Mouse (Mus musculus): ENCODE results near the gene Mafg.
"Not testable (repeated sequence)": the region's sequence is repeated elsewhere in the genome, so short reads cannot be mapped to it uniquely, and the experiment has no call there.

Gene Mafg

GRCm38 (mm10) chr11:120598283-120598989, 35.0 kb downstream of the Mafg start, which contains the start of the genes Alyref and Anapc11:
Alyref (minus strand) TSS chr11:120598365.
Anapc11 (plus strand) TSS chr11:120598421.
- DNase-seq (ENCODE audit: low spot score), result peak; percentile 94

DNA sequence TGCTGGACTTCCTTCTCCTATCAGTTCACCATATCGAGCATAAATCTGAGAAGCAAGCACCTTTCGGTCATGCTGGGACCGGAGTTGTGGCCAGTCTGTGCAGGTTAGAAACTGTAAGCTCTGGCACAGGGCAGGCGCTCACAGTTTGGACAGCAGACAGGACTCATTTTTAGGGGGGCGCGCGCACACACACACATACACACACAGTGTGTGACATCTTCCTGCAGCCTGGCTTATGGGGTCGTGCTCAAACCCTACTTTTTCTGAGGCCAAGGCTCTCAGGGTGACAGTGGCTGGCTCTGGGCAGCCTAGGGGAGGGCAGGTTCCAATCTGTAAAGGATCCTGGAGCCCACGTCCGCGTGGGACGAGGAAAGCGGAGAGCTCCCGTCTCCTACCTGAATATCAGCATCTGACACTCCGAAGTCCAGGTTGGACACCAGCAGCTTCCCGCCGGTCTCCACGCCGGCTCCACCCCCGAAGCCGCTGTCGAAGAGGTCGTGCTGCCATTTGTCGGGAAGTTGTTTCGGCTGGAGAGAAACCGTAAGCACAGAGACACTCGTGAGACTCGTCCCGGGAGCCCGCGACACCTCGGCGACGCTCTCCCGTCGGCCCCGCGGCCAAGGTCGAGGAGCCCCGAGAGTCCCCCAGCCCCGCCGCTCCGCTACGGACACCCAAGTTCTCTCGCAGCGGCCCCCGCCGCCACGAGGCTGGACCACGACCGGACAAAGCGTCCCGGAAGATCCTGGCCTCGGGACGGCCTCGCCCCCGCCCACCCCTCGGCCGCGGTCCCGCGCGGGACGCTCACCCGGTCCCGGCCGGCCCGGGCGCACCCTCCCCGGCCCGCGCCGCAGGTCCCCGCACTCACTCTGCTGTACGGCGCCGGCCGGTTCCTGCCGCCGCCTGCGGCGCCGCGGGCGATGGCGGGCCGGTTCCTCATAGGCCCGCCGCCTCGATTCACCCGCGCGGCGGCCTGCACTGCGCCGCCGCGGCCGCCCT, 35.9 kb downstream of the Mafg start:
- peak; percentile 32 for DNase-seq (ENCODE audit: low spot score)

- no peak for DNase-seq (ENCODE audit: low spot score)
These were observed 44.9 kb downstream of the Mafg start for GRCm38 (mm10) chr11:120588531-120588930.

DNA sequence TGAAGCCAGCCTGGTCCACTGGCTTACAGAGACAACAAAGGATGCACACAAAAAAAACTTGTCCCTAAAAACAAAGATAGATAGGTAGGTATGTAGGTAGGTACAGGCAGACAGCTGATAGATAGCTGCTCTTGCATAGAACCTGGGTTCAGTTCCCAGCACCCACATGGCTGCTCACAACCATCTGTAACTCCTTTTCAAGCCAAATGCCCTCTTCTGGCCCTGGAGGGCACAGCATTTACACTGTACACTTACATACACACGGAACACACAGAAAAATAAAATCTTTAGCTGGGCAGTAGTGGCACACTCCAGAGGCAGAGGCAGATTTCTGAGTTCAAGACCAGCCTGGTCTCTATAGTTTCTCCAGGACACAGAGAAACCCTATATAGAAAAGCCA, 49.5 kb downstream of the Mafg start:
- no peak for DNase-seq (ENCODE audit: low spot score)

DNA sequence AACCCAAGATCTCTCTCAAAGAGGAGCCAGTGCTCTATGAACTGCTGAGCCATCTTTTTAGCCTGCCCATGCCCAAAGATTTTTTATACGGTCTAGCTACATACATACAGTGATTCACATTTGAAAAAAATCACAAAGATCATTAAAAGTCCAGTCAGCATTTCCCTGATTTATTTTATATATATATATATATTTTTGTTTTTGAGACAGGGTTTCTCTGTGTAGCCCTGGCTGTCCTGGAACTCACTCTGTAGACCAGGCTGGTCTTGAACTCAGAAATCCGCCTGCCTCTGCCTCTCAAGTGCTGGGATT, 50.5 kb downstream of the Mafg start:
- not testable (repeated sequence) for DNase-seq (ENCODE audit: low spot score)

DNA sequence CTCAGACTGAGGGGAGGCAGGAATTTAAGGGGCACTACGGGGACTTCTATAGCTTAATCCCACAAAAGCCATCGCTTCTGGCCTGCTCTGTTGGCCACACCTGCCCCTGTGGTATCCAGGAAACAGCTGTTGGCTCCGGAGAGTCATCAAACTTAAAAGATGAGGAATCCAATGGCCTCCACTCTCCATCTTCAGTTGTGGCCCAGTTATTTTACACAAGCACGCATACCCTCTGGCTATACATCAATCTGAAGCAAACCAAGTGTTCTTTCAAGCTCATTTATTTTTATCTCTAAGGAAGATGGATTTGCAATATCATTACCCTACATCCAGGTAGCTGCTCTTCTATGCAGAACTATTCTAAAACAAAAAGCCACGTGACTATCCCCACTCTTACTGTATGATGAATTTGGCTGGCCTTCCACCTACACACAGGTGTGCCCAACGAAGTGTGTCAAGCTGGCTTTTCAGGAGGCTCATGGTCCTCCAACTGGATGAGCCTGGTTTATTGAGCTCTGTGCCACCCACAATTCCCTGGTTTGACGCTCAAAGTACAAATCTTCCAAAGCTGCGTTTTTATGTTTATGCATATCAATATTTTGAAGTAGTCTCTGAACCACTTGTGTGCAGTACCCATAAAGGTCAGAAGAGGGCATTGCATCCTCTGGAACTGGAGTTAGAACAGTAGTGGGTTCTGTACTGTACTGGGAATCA, 51.0 kb downstream of the Mafg start:
- no peak for DNase-seq (ENCODE audit: low spot score)

- peak; percentile 86 for DNase-seq (ENCODE audit: low spot score)
These were observed 51.7 kb downstream of the Mafg start, which contains the start of gene Arhgdia for GRCm38 (mm10) chr11:120581490-120582267. Arhgdia (minus strand) TSS chr11:120581624.

DNA sequence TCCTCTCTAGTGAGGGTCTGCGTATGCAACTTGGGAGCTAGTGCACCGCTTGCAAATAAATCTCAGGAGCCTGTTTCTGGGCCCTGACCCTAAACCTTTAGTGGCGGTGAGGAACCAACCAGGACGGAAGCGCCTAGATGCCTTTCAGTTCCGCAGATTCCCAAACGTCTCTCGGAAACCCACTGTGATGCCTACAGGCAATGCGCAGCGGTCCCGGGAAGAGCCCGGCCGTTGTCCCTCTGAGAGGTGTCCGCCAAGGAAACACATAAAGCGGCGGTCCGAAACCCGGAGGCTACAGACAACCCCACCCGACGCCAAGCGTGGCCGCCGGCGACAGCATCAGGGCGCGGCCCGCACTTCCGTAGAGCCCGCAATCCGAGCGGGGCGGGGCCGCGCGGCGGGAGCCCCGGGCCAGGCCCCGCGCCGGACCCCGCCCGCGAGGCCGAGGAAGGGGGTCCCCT, 52.5 kb downstream of the Mafg start:
- no peak for DNase-seq (ENCODE audit: low spot score)

DNA sequence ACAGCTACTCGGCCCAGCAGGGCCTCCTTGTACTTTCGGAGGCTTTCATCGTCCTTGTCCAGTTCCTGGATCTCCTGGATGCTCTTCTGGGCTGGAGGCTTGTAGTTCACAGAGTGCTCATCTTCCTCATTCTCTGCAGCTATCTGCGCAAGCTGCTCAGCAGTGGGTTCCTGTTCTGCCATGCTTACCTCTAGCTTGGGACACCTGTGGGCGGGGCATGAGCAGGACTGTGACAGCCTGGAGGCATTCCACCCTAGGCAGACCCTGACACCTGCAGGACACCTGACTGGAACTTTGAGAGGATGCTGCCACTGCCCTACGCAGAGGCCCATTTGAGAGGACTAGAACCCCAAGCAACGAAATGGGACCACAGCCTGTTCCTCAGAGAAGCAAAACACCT, 53.2 kb downstream of the Mafg start:
- DNase-seq (ENCODE audit: low spot score), result peak; percentile 56

DNA sequence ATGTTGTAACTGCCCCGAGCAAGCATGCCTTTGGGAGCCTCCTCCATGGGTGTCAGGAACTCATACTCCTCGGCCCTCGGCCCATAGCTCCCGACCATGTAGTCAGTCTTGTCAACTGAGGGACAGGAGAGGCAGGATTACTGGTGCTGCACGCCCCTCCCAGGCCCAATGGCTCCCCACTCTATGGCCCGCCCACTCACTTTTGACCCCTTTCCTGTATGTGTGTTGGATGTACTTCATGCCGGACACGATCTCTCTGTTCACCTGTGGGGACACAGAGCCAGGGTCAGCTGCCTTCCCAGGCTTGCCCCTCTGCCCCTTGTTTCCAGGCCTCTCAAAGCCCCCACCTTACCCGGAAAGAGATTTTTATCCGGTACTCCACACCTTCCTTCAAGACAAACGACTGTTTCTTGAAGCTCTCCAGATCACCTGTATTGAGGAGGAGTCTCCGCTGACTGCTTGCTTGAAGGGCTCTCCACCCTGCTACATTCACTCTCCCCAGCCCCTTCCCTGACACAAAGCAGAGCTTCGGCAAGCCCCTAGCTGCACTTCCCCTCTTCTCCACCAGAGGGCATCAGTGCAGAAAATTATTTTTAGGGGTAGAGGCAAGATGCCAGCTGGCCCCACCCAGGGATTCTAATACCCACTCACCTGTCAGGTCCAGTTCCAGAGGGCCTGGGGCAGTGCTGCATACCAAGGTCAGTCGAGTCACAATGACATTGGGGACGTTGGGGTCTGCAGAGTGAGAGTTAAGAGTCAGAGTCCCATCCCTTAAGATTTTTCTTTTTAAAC, 53.9 kb downstream of the Mafg start:
- peak; percentile 74 for DNase-seq (ENCODE audit: low spot score)

DNA sequence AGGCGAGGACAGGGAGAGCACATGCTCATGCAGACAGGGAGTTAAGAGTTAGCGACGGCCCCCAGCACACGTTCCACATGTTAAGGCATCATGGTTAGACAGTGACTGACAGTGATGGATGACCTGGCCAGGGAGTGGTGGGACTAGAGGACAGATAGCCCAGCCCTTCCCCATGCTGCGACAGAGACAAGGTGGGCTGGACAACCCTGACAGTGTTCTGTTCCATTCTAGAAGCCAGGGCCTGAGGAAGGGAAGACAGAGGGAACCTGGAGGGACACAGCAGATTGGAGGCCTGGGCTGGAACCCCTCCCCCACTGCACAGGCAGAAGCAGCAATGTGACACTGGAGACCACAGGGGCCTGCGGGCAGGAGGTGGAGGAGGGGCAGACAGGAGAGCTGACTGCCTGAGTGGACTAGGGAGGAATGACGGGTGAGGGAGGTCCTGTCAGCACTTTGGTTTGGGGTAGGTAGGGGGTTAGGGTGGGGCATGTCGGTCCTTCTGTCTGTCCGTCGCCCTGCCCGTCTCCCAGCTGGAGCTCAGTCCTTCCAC, 54.6 kb downstream of the Mafg start:
- DNase-seq (ENCODE audit: low spot score), result peak; percentile 24

DNA sequence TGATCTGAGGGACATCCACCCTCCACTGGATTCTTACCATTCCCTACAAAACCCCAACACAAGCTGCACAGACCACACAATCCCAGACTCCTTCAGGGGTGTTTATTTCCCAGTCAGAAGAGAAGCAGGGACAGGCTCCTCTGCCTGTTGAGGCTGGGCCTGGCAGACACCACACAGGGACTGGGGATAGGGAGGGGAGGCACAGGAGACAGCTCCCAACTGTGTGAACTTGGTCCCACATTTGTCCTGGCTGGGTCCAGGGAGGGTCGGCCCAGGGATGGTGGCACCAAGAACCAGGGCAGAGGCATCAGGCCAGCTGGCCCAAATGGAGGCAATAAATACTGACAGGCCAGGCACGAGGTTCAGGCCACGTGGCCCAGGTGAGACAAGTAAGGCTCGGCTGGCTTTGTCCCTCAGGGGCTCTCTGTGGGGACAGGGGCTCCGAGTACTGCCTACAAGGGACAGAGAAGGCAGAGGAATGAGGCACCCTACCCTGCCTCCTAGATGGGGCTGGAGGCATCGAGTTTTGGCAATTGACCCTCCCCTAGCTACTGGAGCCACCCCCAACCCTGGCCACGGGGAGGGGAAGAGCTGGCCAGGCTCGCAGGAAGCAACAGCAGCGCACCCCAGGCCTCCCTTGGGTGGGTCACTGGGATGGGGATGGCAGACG, 55.2 kb downstream of the Mafg start:
- no peak for DNase-seq (ENCODE audit: low spot score)

DNA sequence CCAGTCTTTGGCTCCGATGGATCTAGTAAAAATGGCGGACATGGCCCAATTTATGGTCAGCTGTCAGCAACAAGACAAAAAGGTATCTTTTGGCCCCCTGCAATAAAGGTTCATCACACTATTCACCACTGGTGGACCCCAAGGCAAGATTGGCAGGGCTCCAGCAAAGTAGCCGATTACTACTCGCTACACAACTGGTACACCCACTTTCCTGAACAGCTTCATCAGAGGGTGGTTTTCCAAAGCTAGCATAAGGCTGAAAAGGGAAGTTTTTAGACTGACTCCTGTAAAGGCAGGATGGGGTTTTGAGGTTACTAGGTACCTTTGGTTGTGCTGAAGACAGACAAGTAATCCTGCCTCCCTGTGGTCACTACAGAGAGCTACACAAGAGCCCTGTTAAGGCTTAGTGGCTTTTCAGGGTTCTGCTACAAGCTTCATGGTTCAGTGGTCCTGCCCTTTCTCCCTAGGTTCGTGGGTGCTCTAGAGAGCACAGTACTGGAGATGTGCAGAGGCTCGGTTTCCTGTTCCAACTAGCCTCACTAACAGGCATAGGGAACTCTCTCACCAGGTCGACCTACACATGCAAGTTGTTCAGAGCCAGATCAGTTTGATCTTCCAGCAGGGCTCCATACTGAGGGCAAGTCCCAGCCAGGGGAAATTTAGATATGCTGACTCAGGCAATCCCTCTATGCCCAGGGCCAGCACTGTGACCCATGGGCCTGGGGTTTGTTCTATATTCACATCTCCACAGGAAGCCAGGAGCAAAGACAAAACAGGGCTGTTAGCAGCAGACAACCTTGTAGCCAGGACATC, 56.0 kb downstream of the Mafg start:
- DNase-seq (ENCODE audit: low spot score), result peak; percentile 41

- DNase-seq (ENCODE audit: low spot score), result peak; percentile 87
These were observed 56.9 kb downstream of the Mafg start for GRCm38 (mm10) chr11:120576365-120576981.

- no peak for DNase-seq (ENCODE audit: low spot score)
These were observed 57.5 kb downstream of the Mafg start for GRCm38 (mm10) chr11:120575940-120576339.
